Mouse (Mus musculus): ENCODE results near the gene Psmd14. TPM values are rescaled to one million over a fixed set of nuclear protein-coding genes. Genes with fewer than 3 reads are reported as not detected.

Gene Psmd14
- polyA plus RNA-seq, 1 experiment from 2014 or later, result 270 TPM

- no peak for DNase-seq (ENCODE audit: low spot score)
Observed at GRCm38 (mm10) chr2:61811507-61812421, 100.3 kb downstream of the Psmd14 start.

GRCm38 (mm10) chr2:61812536-61812935 is 101.0 kb downstream of the Psmd14 start:
- no peak for DNase-seq (ENCODE audit: low spot score)

- no peak for DNase-seq (ENCODE audit: low spot score)
Observed at GRCm38 (mm10) chr2:61813106-61813505, 101.6 kb downstream of the Psmd14 start.

GRCm38 (mm10) chr2:61813521-61813920 is 102.0 kb downstream of the Psmd14 start:
- DNase-seq (ENCODE audit: low spot score), result no peak

- DNase-seq (ENCODE audit: low spot score), result no peak
Observed at GRCm38 (mm10) chr2:61814548-61815473, 103.3 kb downstream of the Psmd14 start.

- DNase-seq (ENCODE audit: low spot score), result no peak
Observed at GRCm38 (mm10) chr2:61815583-61816313, 104.3 kb downstream of the Psmd14 start.

- DNase-seq (ENCODE audit: low spot score), result no peak
Observed at GRCm38 (mm10) chr2:61818197-61818596, 106.7 kb downstream of the Psmd14 start.

GRCm38 (mm10) chr2:61820203-61820602 is 108.7 kb downstream of the Psmd14 start:
- no peak for DNase-seq (ENCODE audit: low spot score)

GRCm38 (mm10) chr2:61823426-61824140 is 112.1 kb downstream of the Psmd14 start:
- DNase-seq (ENCODE audit: low spot score), result no peak

GRCm38 (mm10) chr2:61837243-61837806 is 125.8 kb downstream of the Psmd14 start:
- DNase-seq (ENCODE audit: low spot score), result no peak

Small RNAs within 50 kb of the gene (microRNA-seq; reads per million reads assigned to microRNA genes)
- not detected for gene Gm22403 (ENCODE audit: borderline number of aligned reads)

Other genes starting within 250 kb of the Psmd14 start
- gene Tank, start 133.1 kb upstream of the Psmd14 start, polyA plus RNA-seq (2015; fragmentation: Nextera tagmentation; extraction: Ambion mirVana), result 48.1 and 49.4 TPM in 2 replicates
- 0.05 TPM in 1 of 2 replicates, not detected in the other for gene Tbr1, start 91.2 kb downstream of the Psmd14 start, polyA plus RNA-seq (2015; fragmentation: Nextera tagmentation; extraction: Ambion mirVana)

All from thymus, postnatal 0 days (tissue).